Mouse (Mus musculus): Measurements from ENCODE around the gene Camk1g. TPM values are rescaled to one million over a fixed set of nuclear protein-coding genes. Genes with fewer than 3 reads are reported as not detected.

The Camk1g gene
- polyA plus RNA-seq, 1 experiment = 6.5 TPM

GRCm38 (mm10) chr1:193333776-193334175 is 36.3 kb downstream of the Camk1g start:
- H3K36me3 ChIP-seq (ENCODE audit: control insufficient read depth, insufficient read depth, low read length) = no peaks in the 10 kb centered on the region

GRCm38 (mm10) chr1:193332671-193333070 is 37.4 kb downstream of the Camk1g start:
- no peaks in the 10 kb centered on the region for H3K36me3 ChIP-seq (ENCODE audit: control insufficient read depth, insufficient read depth, low read length)

More at GRCm38 (mm10) chr1:193333776-193334175, 36.3 kb downstream of the Camk1g start:
- H3K4me1 ChIP-seq (ENCODE audit: control insufficient read depth, insufficient read depth, low read length) = peaks cover 2% of the 10 kb centered on the region; the same call in 1 of the 2 replicates
- no peaks in the 10 kb centered on the region for H3K27me3 ChIP-seq (ENCODE audit: control insufficient read depth, insufficient read depth, low read length)
- TF ChIP-seq POLR2A (IDR thresholded peaks at IDR 0.05; ENCODE audit: control insufficient read depth, low read depth, low read length) (no peak), CTCF (IDR thresholded peaks at IDR 0.05; ENCODE audit: control insufficient read depth, insufficient read depth, insufficient replicate concordance, low read depth, low read length) (no peak)
- H3K27ac ChIP-seq (ENCODE audit: control insufficient read depth, insufficient read depth, low read depth, low read length) = no peak overlapping the region
- H3K4me3 ChIP-seq (ENCODE audit: control insufficient read depth, low read depth, low read length) = peak overlapping the region; percentile 78

GRCm38 (mm10) chr1:193332018-193332417 is 38.1 kb downstream of the Camk1g start:
- no peak overlapping the region for H3K27ac ChIP-seq (ENCODE audit: control insufficient read depth, insufficient read depth, low read depth, low read length)
- no peak for TF ChIP-seq CTCF (IDR thresholded peaks at IDR 0.05; ENCODE audit: control insufficient read depth, insufficient read depth, insufficient replicate concordance, low read depth, low read length)
- no peak for TF ChIP-seq POLR2A (IDR thresholded peaks at IDR 0.05; ENCODE audit: control insufficient read depth, low read depth, low read length)
- H3K4me1 ChIP-seq (ENCODE audit: control insufficient read depth, insufficient read depth, low read length) = peaks cover 2% of the 10 kb centered on the region; the same call in 1 of the 2 replicates
- no peaks in the 10 kb centered on the region for H3K27me3 ChIP-seq (ENCODE audit: control insufficient read depth, insufficient read depth, low read length)
- no peak overlapping the region for H3K4me3 ChIP-seq (ENCODE audit: control insufficient read depth, low read depth, low read length)
- no peaks in the 10 kb centered on the region for H3K36me3 ChIP-seq (ENCODE audit: control insufficient read depth, insufficient read depth, low read length)

More at GRCm38 (mm10) chr1:193332671-193333070, 37.4 kb downstream of the Camk1g start:
- peaks cover 2% of the 10 kb centered on the region; the same call in 1 of the 2 replicates for H3K4me1 ChIP-seq (ENCODE audit: control insufficient read depth, insufficient read depth, low read length)
- no peak overlapping the region for H3K27ac ChIP-seq (ENCODE audit: control insufficient read depth, insufficient read depth, low read depth, low read length)
- no peaks in the 10 kb centered on the region for H3K27me3 ChIP-seq (ENCODE audit: control insufficient read depth, insufficient read depth, low read length)
- no peak overlapping the region for H3K4me3 ChIP-seq (ENCODE audit: control insufficient read depth, low read depth, low read length)
- TF ChIP-seq POLR2A (IDR thresholded peaks at IDR 0.05; ENCODE audit: control insufficient read depth, low read depth, low read length) (no peak), CTCF (IDR thresholded peaks at IDR 0.05; ENCODE audit: control insufficient read depth, insufficient read depth, insufficient replicate concordance, low read depth, low read length) (no peak)

GRCm38 (mm10) chr1:193330626-193331025 is 39.5 kb downstream of the Camk1g start:
- H3K4me3 ChIP-seq (ENCODE audit: control insufficient read depth, low read depth, low read length) = no peak overlapping the region
- TF ChIP-seq CTCF (IDR thresholded peaks at IDR 0.05; ENCODE audit: control insufficient read depth, insufficient read depth, insufficient replicate concordance, low read depth, low read length) (no peak), POLR2A (IDR thresholded peaks at IDR 0.05; ENCODE audit: control insufficient read depth, low read depth, low read length) (no peak)
- peaks cover 2% of the 10 kb centered on the region; the same call in 1 of the 2 replicates for H3K4me1 ChIP-seq (ENCODE audit: control insufficient read depth, insufficient read depth, low read length)
- no peaks in the 10 kb centered on the region for H3K36me3 ChIP-seq (ENCODE audit: control insufficient read depth, insufficient read depth, low read length)
- no peak overlapping the region for H3K27ac ChIP-seq (ENCODE audit: control insufficient read depth, insufficient read depth, low read depth, low read length)
- H3K27me3 ChIP-seq (ENCODE audit: control insufficient read depth, insufficient read depth, low read length) = no peaks in the 10 kb centered on the region

GRCm38 (mm10) chr1:193330172-193330571 is 39.9 kb downstream of the Camk1g start:
- Histone ChIP-seq H3K27ac (ENCODE audit: control insufficient read depth, insufficient read depth, low read depth, low read length) (no peak overlapping the region), H3K27me3 (ENCODE audit: control insufficient read depth, insufficient read depth, low read length) (no peaks in the 10 kb centered on the region), H3K4me3 (ENCODE audit: control insufficient read depth, low read depth, low read length) (no peak overlapping the region), H3K4me1 (ENCODE audit: control insufficient read depth, insufficient read depth, low read length) (peaks cover 2% of the 10 kb centered on the region; the same call in 1 of the 2 replicates), H3K36me3 (ENCODE audit: control insufficient read depth, insufficient read depth, low read length) (no peaks in the 10 kb centered on the region)
- TF ChIP-seq CTCF (IDR thresholded peaks at IDR 0.05; ENCODE audit: control insufficient read depth, insufficient read depth, insufficient replicate concordance, low read depth, low read length) (peak; percentile 55; the same call in 1 of the 2 replicates), POLR2A (IDR thresholded peaks at IDR 0.05; ENCODE audit: control insufficient read depth, low read depth, low read length) (no peak)

GRCm38 (mm10) chr1:193329557-193329956 is 40.5 kb downstream of the Camk1g start:
- H3K27me3 ChIP-seq (ENCODE audit: control insufficient read depth, insufficient read depth, low read length) = no peaks in the 10 kb centered on the region
- no peak for TF ChIP-seq CTCF (IDR thresholded peaks at IDR 0.05; ENCODE audit: control insufficient read depth, insufficient read depth, insufficient replicate concordance, low read depth, low read length)
- TF ChIP-seq POLR2A (IDR thresholded peaks at IDR 0.05; ENCODE audit: control insufficient read depth, low read depth, low read length) = no peak
- H3K36me3 ChIP-seq (ENCODE audit: control insufficient read depth, insufficient read depth, low read length) = no peaks in the 10 kb centered on the region
- peaks cover 2% of the 10 kb centered on the region; the same call in 1 of the 2 replicates for H3K4me1 ChIP-seq (ENCODE audit: control insufficient read depth, insufficient read depth, low read length)
- no peak overlapping the region for H3K4me3 ChIP-seq (ENCODE audit: control insufficient read depth, low read depth, low read length)
- no peak overlapping the region for H3K27ac ChIP-seq (ENCODE audit: control insufficient read depth, insufficient read depth, low read depth, low read length)

- Histone ChIP-seq H3K27me3 (ENCODE audit: control insufficient read depth, insufficient read depth, low read length) (no peaks in the 10 kb centered on the region), H3K27ac (ENCODE audit: control insufficient read depth, insufficient read depth, low read depth, low read length) (no peak overlapping the region)
- TF ChIP-seq CTCF (IDR thresholded peaks at IDR 0.05; ENCODE audit: control insufficient read depth, insufficient read depth, insufficient replicate concordance, low read depth, low read length) = no peak
- TF ChIP-seq POLR2A (IDR thresholded peaks at IDR 0.05; ENCODE audit: control insufficient read depth, low read depth, low read length) = no peak
Measured at GRCm38 (mm10) chr1:193327686-193328085, 42.4 kb downstream of the Camk1g start.

More at GRCm38 (mm10) chr1:193327686-193328085, 42.4 kb downstream of the Camk1g start:
- Histone ChIP-seq H3K4me3 (ENCODE audit: control insufficient read depth, low read depth, low read length) (no peak overlapping the region), H3K4me1 (ENCODE audit: control insufficient read depth, insufficient read depth, low read length) (no peaks in the 10 kb centered on the region; the same call in 1 of the 2 replicates), H3K36me3 (ENCODE audit: control insufficient read depth, insufficient read depth, low read length) (no peaks in the 10 kb centered on the region)
